Mouse (Mus musculus) neural tube, embryonic 11.5 days (tissue): ENCODE data around the gene Mfsd2a. TPM values are rescaled to one million over a fixed set of nuclear protein-coding genes. Genes with fewer than 3 reads are reported as not detected.
A peak's percentile ranks its signal among the peaks of the same experiment; 100 is the strongest.

Experiments used
- ATAC-seq: fragments of 200-750 bp; cut with Nextera tagmentation; 2 replicates; pipeline ENCODE4 v1.8.0; 2017; ENCODE audit warnings: moderate number of reproducible peaks, mild to moderate bottlenecking, moderate TSS enrichment, moderate library complexity; ENCODE audit not compliant: insufficient read depth, low FRiP score, low TSS enrichment
- DNase-seq: peaks from one replicate; pipeline ENCODE4 v3.0.0-alpha.2; 2015; ENCODE audit warnings: low spot score
- H3K27ac ChIP-seq: fragments of 300-500 bp; sonication (generic); 2 replicates; pipeline ENCODE4 v1.5.1; 2014; ENCODE audit warnings: low read depth, mild to moderate bottlenecking, low read length
- H3K27me3 ChIP-seq: fragments of 300-500 bp; sonication (generic); 2 replicates; pipeline ENCODE4 v1.6.1; 2014; ENCODE audit warnings: mild to moderate bottlenecking, low read length, mixed read lengths; ENCODE audit not compliant: control insufficient read depth, insufficient read depth
- H3K36me3 ChIP-seq: fragments of 300-500 bp; sonication (generic); 2 replicates; pipeline ENCODE4 v1.6.1; 2014; ENCODE audit warnings: mild to moderate bottlenecking, low read length, moderate library complexity, mixed read lengths; ENCODE audit not compliant: control insufficient read depth, insufficient read depth
- H3K4me1 ChIP-seq: fragments of 300-500 bp; sonication (generic); 2 replicates; pipeline ENCODE4 v1.6.1; 2014; ENCODE audit warnings: low read length, mixed read lengths; ENCODE audit not compliant: control insufficient read depth, insufficient read depth
- H3K4me2 ChIP-seq: fragments of 300-500 bp; sonication (generic); 2 replicates; pipeline ENCODE4 v1.6.1; 2014; ENCODE audit warnings: low read depth, mild to moderate bottlenecking, moderate library complexity
- H3K4me3 ChIP-seq: fragments of 300-500 bp; sonication (generic); 2 replicates; pipeline ENCODE4 v1.5.1; 2014; ENCODE audit warnings: low read depth, low read length
- H3K9ac ChIP-seq: fragments of 300-500 bp; sonication (generic); 2 replicates; pipeline ENCODE4 v1.6.1; 2014; ENCODE audit warnings: mild to moderate bottlenecking, low read length
- H3K9me3 ChIP-seq: fragments of 300-500 bp; sonication (generic); 2 replicates; pipeline ENCODE4 v1.6.1; 2016; ENCODE audit warnings: low read length; ENCODE audit not compliant: control insufficient read depth
- WGBS: fragments of 180-500 bp; shearing (Covaris S2); extraction: QIAGEN DNeasy Blood & Tissue Kit; methylation state at CpG from one replicate; pipeline ENCODE4 v1.1.7; 2014; 5-methylcytosine and 5-hydroxymethylcytosine counted together
- polyA plus RNA-seq: library from polyadenylated mRNA; unstranded; fragments of >200 nt; fragmentation: Nextera tagmentation; extraction: Ambion mirVana; gene quantifications from 2 replicates; pipeline ENCODE4 v1.2.1, GENCODE M21; 2014

Mfsd2a gene
- polyA plus RNA-seq, result 18.0 and 18.1 TPM in 2 replicates

- peak within 1 kb of the TSS; percentile 98 for H3K4me2 ChIP-seq
- peak; percentile 84 for DNase-seq
- H3K4me3 ChIP-seq, result peak within 1 kb of the TSS; percentile 66
- H3K9me3 ChIP-seq, result no peaks in the 10 kb centered on the region
- H3K36me3 ChIP-seq, result no peaks in the 10 kb centered on the region
- H3K27ac ChIP-seq, result peak within 1 kb of the TSS; percentile 44; the same call in 1 of the 2 replicates
- ATAC-seq, result peak; percentile 80
- 0% methylated on average over 27 of the region's 27 CpGs for WGBS
- H3K9ac ChIP-seq, result peak within 1 kb of the TSS; percentile 76
- H3K27me3 ChIP-seq, result 0 out of 2 replicates have a peak, but pooled peaks cover 3% of the 10 kb centered on the region
- peaks cover 19% of the 10 kb centered on the region for H3K4me1 ChIP-seq
Measured at GRCm38 (mm10) chr4:122961100-122961567, at the start of gene Mfsd2a. TSS of gene Mfsd2a (minus strand) at chr4:122961188.

GRCm38 (mm10) chr4:123005054-123005966 is 44.3 kb upstream of the Mfsd2a start:
- no peak overlapping the region for H3K4me3 ChIP-seq
- H3K36me3 ChIP-seq, result no peaks in the 10 kb centered on the region
- no peak overlapping the region for H3K4me2 ChIP-seq
- H3K4me1 ChIP-seq, result peaks cover 12% of the 10 kb centered on the region
- WGBS, result 51% methylated on average over 15 of the region's 15 CpGs
- H3K9me3 ChIP-seq, result no peaks in the 10 kb centered on the region
- H3K27me3 ChIP-seq, result no peaks in the 10 kb centered on the region
- no peak for ATAC-seq
- no peak overlapping the region for H3K9ac ChIP-seq
- no peak overlapping the region for H3K27ac ChIP-seq
- DNase-seq, result no peak

- DNase-seq (peak; percentile 47), ATAC-seq (no peak)
- H3K27ac ChIP-seq, result peak overlapping the region; percentile 94
- H3K4me3 ChIP-seq, result no peak overlapping the region
- no peaks in the 10 kb centered on the region for H3K36me3 ChIP-seq
- H3K27me3 ChIP-seq, result no peaks in the 10 kb centered on the region
- peak overlapping the region; percentile 17; the same call in 1 of the 2 replicates for H3K4me2 ChIP-seq
- 34% methylated on average over 17 of the region's 17 CpGs for WGBS
- peak overlapping the region; percentile 0; the same call in 1 of the 2 replicates for H3K9ac ChIP-seq
- no peaks in the 10 kb centered on the region for H3K9me3 ChIP-seq
- H3K4me1 ChIP-seq, result peaks cover 20% of the 10 kb centered on the region
Measured at GRCm38 (mm10) chr4:123000617-123001342, 39.8 kb upstream of the Mfsd2a start.

- H3K27me3 ChIP-seq, result no peaks in the 10 kb centered on the region
- peak overlapping the region; percentile 51 for H3K4me2 ChIP-seq
- DNase-seq, result no peak
- no peaks in the 10 kb centered on the region for H3K9me3 ChIP-seq
- peak overlapping the region; percentile 68 for H3K9ac ChIP-seq
- H3K4me3 ChIP-seq, result peak overlapping the region; percentile 40; the same call in 1 of the 2 replicates
- 36% methylated on average over 14 of the region's 14 CpGs for WGBS
- no peak for ATAC-seq
- peaks cover 20% of the 10 kb centered on the region for H3K4me1 ChIP-seq
- peak overlapping the region; percentile 94 for H3K27ac ChIP-seq
- no peaks in the 10 kb centered on the region for H3K36me3 ChIP-seq
Measured at GRCm38 (mm10) chr4:123000130-123000529, 39.1 kb upstream of the Mfsd2a start.

- WGBS, result 2% methylated on average over 4 of the region's 4 CpGs
- Histone ChIP-seq H3K27me3 (no peaks in the 10 kb centered on the region), H3K9me3 (no peaks in the 10 kb centered on the region), H3K4me2 (peak overlapping the region; percentile 51), H3K4me3 (peak overlapping the region; percentile 40), H3K27ac (peak overlapping the region; percentile 94), H3K36me3 (no peaks in the 10 kb centered on the region), H3K9ac (peak overlapping the region; percentile 68), H3K4me1 (peaks cover 20% of the 10 kb centered on the region)
- DNase-seq, result peak; percentile 77
- peak; percentile 67 for ATAC-seq
Measured at GRCm38 (mm10) chr4:122999263-122999691, 38.3 kb upstream of the Mfsd2a start.

GRCm38 (mm10) chr4:122998537-122999262 is 37.7 kb upstream of the Mfsd2a start:
- Histone ChIP-seq H3K9ac (peak overlapping the region; percentile 96), H3K27ac (peak overlapping the region; percentile 94), H3K27me3 (no peaks in the 10 kb centered on the region), H3K9me3 (no peaks in the 10 kb centered on the region), H3K4me3 (peak overlapping the region; percentile 90), H3K4me2 (peak overlapping the region; percentile 73), H3K4me1 (peaks cover 20% of the 10 kb centered on the region), H3K36me3 (no peaks in the 10 kb centered on the region)
- peak; percentile 71 for ATAC-seq
- 2% methylated on average over 12 of the region's 12 CpGs for WGBS
- peak; percentile 85 for DNase-seq

GRCm38 (mm10) chr4:122996618-122997381 is 35.8 kb upstream of the Mfsd2a start:
- WGBS, result under 1% methylated on average over 46 of the region's 47 CpGs
- ATAC-seq (0 out of 2 replicates have a peak, but pooled peaks have one; percentile 8), DNase-seq (peak; percentile 72)
- no peaks in the 10 kb centered on the region for H3K9me3 ChIP-seq
- H3K4me3 ChIP-seq, result peak overlapping the region; percentile 90
- peak overlapping the region; percentile 73 for H3K4me2 ChIP-seq
- H3K27ac ChIP-seq, result peak overlapping the region; percentile 94
- no peaks in the 10 kb centered on the region for H3K36me3 ChIP-seq
- peak overlapping the region; percentile 96 for H3K9ac ChIP-seq
- H3K4me1 ChIP-seq, result peaks cover 18% of the 10 kb centered on the region
- no peaks in the 10 kb centered on the region for H3K27me3 ChIP-seq
